Mouse (Mus musculus): ENCODE data around the gene Basp1.
"Not testable (repeated sequence)": the region's sequence is repeated elsewhere in the genome, so short reads cannot be mapped to it uniquely, and the experiment has no call there.

Basp1 gene

GRCm38 (mm10) chr15:25413378-25413901 is at the start of gene Basp1:
TSS of gene Basp1 (minus strand) at chr15:25413764.
- DNase-seq (ENCODE audit: low spot score) = no peak

GRCm38 (mm10) chr15:25463076-25463475 is 49.5 kb upstream of the Basp1 start:
- not testable (repeated sequence) for DNase-seq (ENCODE audit: low spot score)

- DNase-seq (ENCODE audit: low spot score) = no peak
Observed at GRCm38 (mm10) chr15:25462056-25462762, 48.6 kb upstream of the Basp1 start.

GRCm38 (mm10) chr15:25459901-25460300 is 46.3 kb upstream of the Basp1 start:
- DNase-seq (ENCODE audit: low spot score) = peak; percentile 10

- DNase-seq (ENCODE audit: low spot score) = peak; percentile 32
Observed at GRCm38 (mm10) chr15:25457421-25457820, 43.9 kb upstream of the Basp1 start.

- no peak for DNase-seq (ENCODE audit: low spot score)
Observed at GRCm38 (mm10) chr15:25453538-25453937, 40.0 kb upstream of the Basp1 start.

- DNase-seq (ENCODE audit: low spot score) = no peak
Observed at GRCm38 (mm10) chr15:25449348-25449747, 35.8 kb upstream of the Basp1 start.

- DNase-seq (ENCODE audit: low spot score) = peak; percentile 37
Observed at GRCm38 (mm10) chr15:25448703-25449340, 35.3 kb upstream of the Basp1 start.

- no peak for DNase-seq (ENCODE audit: low spot score)
Observed at GRCm38 (mm10) chr15:25447136-25447535, 33.6 kb upstream of the Basp1 start.

GRCm38 (mm10) chr15:25446155-25446487 is 32.6 kb upstream of the Basp1 start:
- no peak for DNase-seq (ENCODE audit: low spot score)

- no peak for DNase-seq (ENCODE audit: low spot score)
Observed at GRCm38 (mm10) chr15:25445361-25446154, 32.0 kb upstream of the Basp1 start.

- DNase-seq (ENCODE audit: low spot score) = no peak
Observed at GRCm38 (mm10) chr15:25444208-25444607, 30.6 kb upstream of the Basp1 start.

- DNase-seq (ENCODE audit: low spot score) = no peak
Observed at GRCm38 (mm10) chr15:25443140-25443790, 29.7 kb upstream of the Basp1 start.

GRCm38 (mm10) chr15:25441868-25442185 is 28.3 kb upstream of the Basp1 start:
- no peak for DNase-seq (ENCODE audit: low spot score)

GRCm38 (mm10) chr15:25440991-25441867 is 27.7 kb upstream of the Basp1 start:
- DNase-seq (ENCODE audit: low spot score) = peak; percentile 77

GRCm38 (mm10) chr15:25440317-25440716 is 26.8 kb upstream of the Basp1 start:
- DNase-seq (ENCODE audit: low spot score) = no peak

- DNase-seq (ENCODE audit: low spot score) = no peak
Observed at GRCm38 (mm10) chr15:25432341-25432740, 18.8 kb upstream of the Basp1 start.

- DNase-seq (ENCODE audit: low spot score) = no peak
Observed at GRCm38 (mm10) chr15:25430167-25430566, 16.6 kb upstream of the Basp1 start.

GRCm38 (mm10) chr15:25429007-25429406 is 15.4 kb upstream of the Basp1 start:
- DNase-seq (ENCODE audit: low spot score) = no peak

GRCm38 (mm10) chr15:25428551-25428950 is 15.0 kb upstream of the Basp1 start:
- DNase-seq (ENCODE audit: low spot score) = peak; percentile 71

GRCm38 (mm10) chr15:25420266-25420665 is 6.7 kb upstream of the Basp1 start:
- no peak for DNase-seq (ENCODE audit: low spot score)
